Mouse (Mus musculus) kidney, embryonic 16.5 days (tissue): ENCODE data around the gene Mrc2. TPM values are rescaled to one million over a fixed set of nuclear protein-coding genes. Genes with fewer than 3 reads are reported as not detected.

Source experiments
- ATAC-seq: fragments of 200-750 bp; cut with Nextera tagmentation; 2 replicates; pipeline ENCODE4 v1.8.0; 2017; ENCODE audit warnings: moderate TSS enrichment; ENCODE audit not compliant: low FRiP score, low TSS enrichment
- H3K27ac ChIP-seq: fragments of 300-500 bp; sonication (generic); 2 replicates; pipeline ENCODE4 v1.5.1; 2014; ENCODE audit warnings: low read length
- H3K27me3 ChIP-seq: fragments of 300-500 bp; sonication (generic); 2 replicates; pipeline ENCODE4 v1.6.1; 2014; ENCODE audit warnings: low read length, control low read depth, mixed read lengths; ENCODE audit not compliant: insufficient read depth
- H3K36me3 ChIP-seq: fragments of 300-500 bp; sonication (generic); 2 replicates; pipeline ENCODE4 v1.6.1; 2014; ENCODE audit warnings: low read length, control low read depth, mixed read lengths; ENCODE audit not compliant: insufficient read depth
- H3K4me1 ChIP-seq: fragments of 300-500 bp; sonication (generic); 2 replicates; pipeline ENCODE4 v1.6.1; 2014; ENCODE audit warnings: low read length, control low read depth, mixed read lengths; ENCODE audit not compliant: insufficient read depth
- H3K4me2 ChIP-seq: fragments of 300-500 bp; sonication (generic); replicated peaks from 2 replicates; pipeline ENCODE4 v1.6.1; 2014; ENCODE audit warnings: low read depth, low read length
- H3K4me3 ChIP-seq: fragments of 300-500 bp; sonication (generic); 2 replicates; pipeline ENCODE4 v1.5.1; 2014; ENCODE audit warnings: mild to moderate bottlenecking, low read length
- H3K9ac ChIP-seq: fragments of 300-500 bp; sonication (generic); replicated peaks from 2 replicates; pipeline ENCODE4 v1.6.1; 2014; ENCODE audit warnings: low read length
- H3K9me3 ChIP-seq: fragments of 300-500 bp; sonication (generic); 2 replicates; pipeline ENCODE4 v1.6.1; 2016; ENCODE audit warnings: low read length, control low read depth
- WGBS: fragments of 180-500 bp; shearing (Covaris S2); extraction: QIAGEN DNeasy Blood & Tissue Kit; methylation state at CpG from one replicate; pipeline ENCODE4 v1.1.7; 2014; 5-methylcytosine and 5-hydroxymethylcytosine counted together
- polyA plus RNA-seq: library from polyadenylated mRNA; unstranded; fragments of >200 nt; fragmentation: Nextera tagmentation; extraction: Ambion mirVana; gene quantifications from 2 replicates; pipeline ENCODE4 v1.2.1, GENCODE M21; 2015

Gene Mrc2
- polyA plus RNA-seq, 1 experiment from 2014 or later: 20.3 TPM

DNA sequence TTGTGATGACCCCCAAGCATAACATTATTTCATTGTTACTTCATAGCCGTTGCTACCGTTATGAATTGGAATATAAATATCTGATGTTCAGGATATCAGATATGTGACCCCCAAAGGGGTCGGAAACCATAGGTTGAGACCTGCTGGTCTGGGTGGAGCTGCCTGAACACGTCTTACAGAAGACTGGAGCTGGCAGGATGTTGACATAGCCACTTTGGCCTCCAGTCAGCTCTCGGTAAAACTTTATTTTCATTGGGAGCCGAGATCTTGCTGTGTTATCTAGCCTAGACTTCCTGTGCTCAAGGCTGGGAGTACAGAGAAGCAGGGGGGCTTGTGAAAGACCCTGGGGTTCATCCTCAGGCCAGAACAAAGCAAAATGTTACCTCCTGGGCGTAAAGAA is 63.9 kb downstream of the Mrc2 start:
- Histone ChIP-seq H3K4me1 (peaks cover 22% of the 10 kb centered on the region), H3K36me3 (no peaks in the 10 kb centered on the region), H3K27ac (no peak overlapping the region), H3K4me2 (no peak overlapping the region), H3K4me3 (no peak overlapping the region), H3K27me3 (no peaks in the 10 kb centered on the region), H3K9me3 (no peaks in the 10 kb centered on the region), H3K9ac (no peak overlapping the region)
- WGBS: 43% methylated on average over 7 of the region's 7 CpGs
- ATAC-seq: no peak

DNA sequence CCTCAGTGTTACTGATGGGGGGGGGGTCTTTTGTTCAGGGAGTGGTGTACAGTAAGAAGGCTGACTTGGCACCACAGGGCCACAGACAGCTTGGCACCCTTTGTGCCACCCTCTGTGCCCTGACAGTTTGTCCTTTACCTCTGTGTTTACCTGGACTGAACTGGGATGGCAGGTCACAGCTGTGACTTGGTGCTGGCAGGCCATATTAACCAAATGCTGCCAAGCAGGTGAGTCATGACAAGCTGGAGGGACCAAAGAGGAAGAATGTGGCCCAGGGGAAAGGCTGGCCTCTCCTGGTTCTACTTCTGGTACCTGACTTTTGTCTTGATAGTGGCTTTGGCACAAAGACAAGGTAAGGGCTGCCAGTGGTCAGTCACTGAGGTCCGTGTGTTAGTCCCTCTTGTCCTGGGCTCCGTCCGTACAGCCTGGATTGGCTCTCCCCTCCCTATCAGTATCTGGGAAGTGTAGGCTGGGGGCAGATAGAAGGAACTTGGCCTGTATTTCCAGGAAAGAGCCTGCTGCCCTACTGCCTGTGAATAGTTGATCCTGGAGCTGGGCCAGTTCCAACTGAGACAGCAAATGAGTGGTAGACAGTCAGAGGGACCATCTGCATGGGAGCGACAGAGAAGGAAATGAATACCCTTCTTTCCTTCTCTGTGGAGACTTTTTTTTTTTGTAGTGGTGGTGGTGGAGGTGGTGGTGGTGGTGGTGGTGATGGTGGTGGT is 69.8 kb downstream of the Mrc2 start:
- H3K4me2 ChIP-seq: no peak overlapping the region
- WGBS: 82% methylated on average over 4 of the region's 4 CpGs
- H3K4me3 ChIP-seq: no peak overlapping the region
- no peaks in the 10 kb centered on the region for H3K9me3 ChIP-seq
- H3K27ac ChIP-seq: no peak overlapping the region
- no peak for ATAC-seq
- no peaks in the 10 kb centered on the region for H3K27me3 ChIP-seq
- H3K9ac ChIP-seq: no peak overlapping the region
- no peaks in the 10 kb centered on the region for H3K36me3 ChIP-seq
- peaks cover 26% of the 10 kb centered on the region for H3K4me1 ChIP-seq

DNA sequence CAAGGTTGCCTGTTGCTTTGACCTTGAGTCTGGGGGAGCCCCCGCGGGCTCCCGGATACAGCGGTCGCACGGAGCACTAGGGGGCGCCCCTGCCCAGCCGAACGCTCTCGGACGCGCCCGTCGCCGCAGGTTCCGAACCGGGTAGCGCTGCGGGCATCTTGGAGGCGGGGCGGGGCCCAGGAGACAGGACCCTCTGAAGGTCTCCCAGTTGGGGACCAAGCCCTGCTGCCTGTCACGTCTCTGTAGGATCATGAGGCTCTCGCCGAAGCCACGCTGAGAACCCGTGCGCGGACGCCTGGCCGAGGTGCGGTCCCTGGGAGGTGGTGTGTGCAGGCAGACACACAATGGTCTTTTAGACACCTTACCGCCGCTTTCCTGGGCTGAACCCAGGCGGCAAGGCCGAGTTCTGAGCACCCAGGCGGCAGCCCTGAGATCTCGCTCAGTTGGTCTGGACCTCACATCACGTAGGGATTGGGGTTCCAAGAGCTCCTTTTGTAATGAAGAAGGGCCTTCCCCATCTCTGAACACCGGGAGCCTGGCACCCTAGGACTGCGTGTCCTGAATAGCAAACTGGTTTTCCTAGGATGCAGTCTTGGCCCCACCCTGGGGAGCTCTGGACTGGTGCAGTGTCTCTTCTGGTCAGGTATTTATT is 70.6 kb downstream of the Mrc2 start:
- Histone ChIP-seq H3K4me1 (peaks cover 26% of the 10 kb centered on the region), H3K4me2 (peak overlapping the region; percentile 87), H3K4me3 (peak overlapping the region; percentile 60), H3K36me3 (no peaks in the 10 kb centered on the region), H3K27ac (no peak overlapping the region), H3K9ac (peak overlapping the region; percentile 68), H3K27me3 (no peaks in the 10 kb centered on the region), H3K9me3 (no peaks in the 10 kb centered on the region)
- peak; percentile 72 for ATAC-seq
- under 1% methylated on average over 40 of the region's 40 CpGs for WGBS

DNA sequence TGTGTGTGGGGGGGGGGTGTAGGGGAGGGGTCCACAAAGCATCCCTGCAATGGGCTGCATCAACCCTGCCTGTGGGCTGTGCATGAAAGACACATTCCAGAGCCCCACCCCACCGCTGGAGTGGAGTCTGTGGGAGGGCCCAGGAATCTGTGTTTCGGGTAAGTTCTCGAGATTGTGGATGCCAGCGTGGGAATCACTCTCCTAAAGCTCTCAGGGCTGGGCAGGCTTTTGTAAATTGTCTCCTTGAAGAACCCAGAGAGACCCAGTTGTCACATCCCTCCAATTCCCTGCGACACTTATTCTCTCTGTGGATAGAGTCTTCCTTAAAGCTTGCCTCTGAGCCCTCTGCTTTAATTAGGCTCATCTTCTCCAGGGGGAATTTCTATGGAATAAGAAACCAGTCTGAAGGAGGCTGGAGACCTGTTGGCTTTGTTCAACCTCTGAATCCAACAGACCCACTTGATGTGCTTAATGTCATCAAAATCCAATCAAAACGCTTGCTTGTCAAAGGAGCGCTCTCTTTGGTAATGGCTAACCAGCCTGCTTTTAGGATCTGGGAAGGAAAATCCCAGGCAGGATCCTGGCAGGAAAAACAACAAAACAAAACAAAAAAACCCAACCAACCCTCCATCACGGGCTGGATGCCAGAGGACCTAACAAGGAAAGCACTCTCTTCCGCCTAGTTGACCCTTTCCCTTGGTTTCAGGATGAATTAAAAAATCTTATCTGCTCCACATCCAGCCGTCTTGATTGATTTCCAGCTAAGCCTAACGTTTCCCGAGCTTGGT is 71.3 kb downstream of the Mrc2 start:
- ATAC-seq: peak; percentile 47; the same call in 1 of the 2 replicates
- H3K27ac ChIP-seq: peak overlapping the region; percentile 50; the same call in 1 of the 2 replicates
- H3K36me3 ChIP-seq: no peaks in the 10 kb centered on the region
- H3K27me3 ChIP-seq: no peaks in the 10 kb centered on the region
- peak overlapping the region; percentile 68; the same call in 1 of the 2 replicates for H3K9ac ChIP-seq
- H3K9me3 ChIP-seq: no peaks in the 10 kb centered on the region
- H3K4me2 ChIP-seq: peak overlapping the region; percentile 87
- H3K4me3 ChIP-seq: peak overlapping the region; percentile 60
- 33% methylated on average over 12 of the region's 12 CpGs for WGBS
- H3K4me1 ChIP-seq: peaks cover 26% of the 10 kb centered on the region

DNA sequence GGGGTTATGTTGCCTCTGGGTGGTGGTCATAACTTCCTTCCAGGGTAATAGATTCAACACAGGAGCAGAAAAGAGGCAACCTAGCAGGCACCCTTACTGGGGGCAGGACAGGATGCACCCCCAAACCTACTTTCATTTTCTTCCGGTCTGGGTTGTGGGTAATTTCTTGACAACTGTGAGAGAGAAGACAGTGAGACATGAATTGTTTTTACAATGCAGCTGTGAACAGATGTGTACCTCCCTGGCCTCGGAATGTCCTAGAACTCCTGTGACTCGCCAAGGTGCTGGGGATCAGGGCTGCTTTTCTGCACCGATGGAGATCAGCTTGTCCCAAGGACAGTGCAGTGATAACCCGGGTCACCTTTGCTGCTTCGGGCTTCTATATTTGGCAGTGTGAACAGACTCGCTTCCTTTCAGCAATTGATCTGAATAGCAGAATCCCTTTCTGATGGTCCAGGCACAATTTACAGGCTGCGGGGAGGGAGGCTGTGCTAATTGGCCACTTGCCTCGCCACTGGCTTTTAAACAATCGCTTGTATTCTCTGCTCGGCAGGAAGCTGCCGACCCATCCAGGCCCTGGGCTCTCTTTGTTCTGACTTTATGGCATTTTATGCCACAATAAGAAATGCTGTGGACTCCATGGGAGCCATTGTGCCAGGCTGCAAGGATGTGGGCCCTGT is 72.1 kb downstream of the Mrc2 start:
- H3K4me1 ChIP-seq: peaks cover 26% of the 10 kb centered on the region
- H3K9ac ChIP-seq: peak overlapping the region; percentile 39
- no peaks in the 10 kb centered on the region for H3K27me3 ChIP-seq
- no peak for ATAC-seq
- H3K36me3 ChIP-seq: no peaks in the 10 kb centered on the region
- H3K4me2 ChIP-seq: peak overlapping the region; percentile 87
- H3K27ac ChIP-seq: peak overlapping the region; percentile 50; the same call in 1 of the 2 replicates
- peak overlapping the region; percentile 5; the same call in 1 of the 2 replicates for H3K4me3 ChIP-seq
- H3K9me3 ChIP-seq: no peaks in the 10 kb centered on the region
- WGBS: 23% methylated on average over 12 of the region's 12 CpGs

DNA sequence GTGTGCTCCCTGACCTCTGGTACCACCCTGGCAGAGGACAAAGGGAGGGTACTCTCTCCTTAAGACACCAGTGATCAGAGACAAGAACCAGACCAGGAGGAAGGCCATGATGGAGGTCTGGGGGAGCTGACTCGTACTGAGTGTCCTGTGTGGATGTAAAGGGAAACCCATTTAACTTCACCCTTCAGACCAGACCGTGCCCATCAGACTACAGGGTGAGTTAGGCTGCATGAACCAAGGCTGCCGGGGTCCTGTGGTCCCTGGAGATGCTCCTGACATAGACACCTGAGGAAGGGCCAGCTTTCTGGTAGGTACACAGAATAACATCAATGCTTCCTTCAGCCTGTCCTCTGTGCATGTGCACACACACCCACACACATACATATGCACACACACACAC is 73.2 kb downstream of the Mrc2 start:
- no peak overlapping the region for H3K9ac ChIP-seq
- no peaks in the 10 kb centered on the region for H3K9me3 ChIP-seq
- no peaks in the 10 kb centered on the region for H3K27me3 ChIP-seq
- 87% methylated on average over 3 of the region's 3 CpGs for WGBS
- no peak overlapping the region for H3K27ac ChIP-seq
- no peak overlapping the region for H3K4me2 ChIP-seq
- H3K4me3 ChIP-seq: no peak overlapping the region
- H3K4me1 ChIP-seq: peaks cover 26% of the 10 kb centered on the region
- no peak for ATAC-seq
- H3K36me3 ChIP-seq: no peaks in the 10 kb centered on the region

DNA sequence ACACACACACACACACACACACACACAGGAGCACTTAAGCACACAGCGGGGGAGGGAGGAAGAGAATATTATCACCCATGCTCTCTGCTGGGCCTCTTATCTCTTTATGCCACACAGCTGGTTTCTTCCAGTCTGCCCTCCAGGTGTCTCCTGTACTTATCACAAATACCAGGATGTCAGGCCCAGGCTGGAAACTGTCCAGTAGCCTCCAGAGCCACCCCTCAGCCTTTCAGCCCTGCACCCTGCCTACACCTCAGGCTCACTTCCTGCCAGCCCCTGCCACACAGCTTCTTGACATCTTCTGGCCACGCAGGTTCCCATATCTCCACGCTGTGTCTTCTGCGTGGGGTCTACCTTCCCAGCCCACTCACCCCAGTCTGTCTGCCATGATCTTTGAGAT is 73.6 kb downstream of the Mrc2 start:
- Histone ChIP-seq H3K27me3 (no peaks in the 10 kb centered on the region), H3K9me3 (no peaks in the 10 kb centered on the region), H3K36me3 (no peaks in the 10 kb centered on the region), H3K27ac (no peak overlapping the region), H3K4me3 (no peak overlapping the region), H3K9ac (no peak overlapping the region), H3K4me2 (no peak overlapping the region), H3K4me1 (peaks cover 26% of the 10 kb centered on the region)
- no peak for ATAC-seq
- WGBS: 68% methylated on average over 3 of the region's 4 CpGs

DNA sequence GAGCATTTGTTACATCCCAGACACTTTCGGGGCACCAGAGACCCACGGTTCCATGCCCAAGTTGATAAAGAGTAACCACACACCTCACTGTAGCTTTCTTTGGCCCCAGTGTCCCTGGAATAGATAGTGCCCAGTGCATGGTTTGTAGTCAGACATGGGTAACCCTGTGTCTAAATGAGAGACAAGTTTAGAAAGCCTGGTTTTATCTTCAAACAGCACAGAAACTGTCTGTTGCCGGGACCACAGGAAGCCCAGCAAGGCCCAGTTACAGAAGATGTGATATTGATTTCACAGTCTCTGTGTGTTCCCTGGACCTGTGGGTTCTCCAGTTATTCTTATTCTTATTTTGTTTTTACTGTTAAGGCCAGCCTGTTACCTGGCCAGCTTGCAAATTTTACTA is 74.7 kb downstream of the Mrc2 start:
- no peak for ATAC-seq
- WGBS: 79% methylated on average over 3 of the region's 3 CpGs

DNA sequence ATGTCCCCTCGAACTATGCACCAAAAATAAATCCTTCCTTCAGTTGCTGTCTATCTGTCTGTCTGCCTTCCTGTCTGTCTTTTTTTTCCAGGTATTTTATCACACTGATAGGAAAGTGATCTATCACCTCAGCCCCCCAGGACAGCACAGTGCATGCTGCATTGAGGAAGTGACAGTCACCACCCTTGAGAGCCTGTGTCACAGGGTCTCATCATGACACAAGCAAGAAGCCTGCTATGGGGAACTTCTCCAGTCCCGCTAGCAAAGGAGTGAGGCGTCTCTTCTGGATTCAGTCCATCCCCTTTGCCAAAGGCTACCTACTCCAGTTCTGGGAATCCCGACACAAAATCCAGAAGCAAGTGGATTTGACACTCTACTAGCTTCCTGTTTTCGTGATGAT is 76.4 kb downstream of the Mrc2 start:
- no peak for ATAC-seq
- 92% methylated on average over 5 of the region's 5 CpGs for WGBS
- Histone ChIP-seq H3K4me1 (peaks cover 25% of the 10 kb centered on the region), H3K4me2 (no peak overlapping the region), H3K4me3 (no peak overlapping the region), H3K27me3 (no peaks in the 10 kb centered on the region), H3K27ac (no peak overlapping the region), H3K9me3 (no peaks in the 10 kb centered on the region), H3K36me3 (no peaks in the 10 kb centered on the region), H3K9ac (no peak overlapping the region)

More for the DNA sequence above, 74.7 kb downstream of the Mrc2 start:
- Histone ChIP-seq H3K4me2 (no peak overlapping the region), H3K4me1 (peaks cover 31% of the 10 kb centered on the region), H3K9me3 (no peaks in the 10 kb centered on the region), H3K27me3 (no peaks in the 10 kb centered on the region), H3K9ac (no peak overlapping the region), H3K4me3 (no peak overlapping the region), H3K36me3 (no peaks in the 10 kb centered on the region), H3K27ac (no peak overlapping the region)
